Mouse (Mus musculus) c-Kit-positive CD71-positive TER-119-positive erythroid progenitor cells, embryonic 14.5 days (primary cell): ENCODE results near the gene Rrn3.
A peak's percentile ranks its signal among the peaks of the same experiment; 100 is the strongest.
"Not testable (repeated sequence)": the region's sequence is repeated elsewhere in the genome, so short reads cannot be mapped to it uniquely, and the experiment has no call there.

Experiments used
- DNase-seq: peaks from one replicate; pipeline ENCODE4 v3.0.0-alpha.2; 2013; ENCODE audit warnings: low spot score

Gene Rrn3

GRCm38 (mm10) chr16:13785932-13786331 lies 5.4 kb downstream of the Rrn3 start:
- DNase-seq: no peak

DNA sequence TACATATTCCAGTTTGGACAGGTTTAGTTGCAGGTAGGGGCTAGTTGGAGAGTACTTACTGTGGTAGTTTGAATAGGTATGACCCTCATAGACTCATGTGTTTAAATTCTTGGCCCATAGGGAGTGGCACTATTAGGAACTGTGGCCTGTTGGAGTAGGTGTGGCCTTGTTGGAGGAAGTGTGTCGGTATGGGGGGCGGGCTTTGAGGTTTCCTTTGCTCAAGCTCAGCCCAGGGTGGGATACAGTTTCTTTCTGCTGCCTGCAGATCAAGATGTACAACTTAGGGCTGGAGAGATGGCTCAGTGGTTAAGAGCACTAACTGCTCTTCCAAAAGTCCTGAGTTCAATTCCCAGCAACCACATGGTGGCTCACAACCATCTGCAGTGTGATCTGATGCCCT lies 12.9 kb downstream of the Rrn3 start:
- not testable (repeated sequence) for DNase-seq

DNA sequence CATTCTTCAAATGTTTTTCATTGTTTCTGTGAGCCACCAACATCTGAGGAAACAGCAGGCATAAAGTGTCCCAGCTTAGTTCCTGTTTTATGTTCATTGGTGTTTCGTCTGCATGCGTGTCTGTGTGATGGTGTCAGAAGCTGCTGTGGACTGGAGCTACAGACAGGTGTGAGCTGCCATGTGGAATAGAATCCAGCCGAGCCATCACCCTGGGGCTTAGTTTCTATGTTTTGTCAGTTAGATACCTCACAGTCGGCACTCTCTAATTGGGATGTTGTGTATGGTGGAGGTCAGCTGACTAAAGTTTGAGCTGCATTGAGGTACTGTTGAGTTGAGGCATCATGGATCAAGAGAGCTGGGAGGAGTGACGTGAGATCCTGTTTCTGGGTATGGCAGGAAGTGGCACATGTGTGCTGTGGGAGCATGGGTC lies 16.3 kb downstream of the Rrn3 start:
- DNase-seq: no peak

GRCm38 (mm10) chr16:13801231-13801630 lies 20.7 kb downstream of the Rrn3 start:
- no peak for DNase-seq

DNA sequence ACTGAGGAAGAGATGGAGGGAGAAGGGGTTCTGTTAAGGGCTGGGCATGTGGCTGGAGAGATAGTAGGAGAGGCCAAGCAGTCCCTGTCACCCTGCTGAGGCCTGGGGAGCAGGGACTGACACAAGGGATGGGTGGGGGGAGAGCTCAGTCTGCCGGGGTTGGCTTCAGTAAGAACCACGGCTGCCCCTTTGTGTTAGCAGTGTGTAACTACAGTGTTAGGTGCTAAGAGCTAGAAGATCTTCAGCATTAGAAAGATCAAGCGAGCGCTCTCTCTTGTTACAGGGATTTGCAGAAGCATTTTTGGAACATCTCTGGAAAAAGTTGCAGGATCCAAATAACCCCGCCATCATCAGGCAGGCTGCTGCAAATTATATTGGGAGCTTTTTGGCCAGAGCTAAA lies 24.2 kb downstream of the Rrn3 start:
- no peak for DNase-seq

DNA sequence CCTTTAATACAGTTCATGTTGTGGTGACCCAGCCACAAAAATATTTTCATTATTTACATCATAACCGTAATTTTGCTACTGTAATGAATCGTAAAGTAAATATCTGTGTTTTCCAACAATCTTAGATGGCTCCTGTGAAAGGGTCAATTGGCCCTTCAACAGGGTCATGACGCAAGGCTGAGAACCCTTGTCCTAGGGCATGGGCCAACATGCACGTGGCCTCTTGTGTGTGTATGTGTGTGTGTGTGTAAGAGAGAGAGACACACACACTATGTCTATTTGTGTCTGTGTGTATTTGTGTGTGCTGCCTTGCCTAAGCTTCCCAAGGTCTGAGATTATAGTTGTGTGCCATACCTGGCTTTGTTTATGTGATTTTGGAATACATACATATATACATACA lies 27.1 kb downstream of the Rrn3 start:
- no peak for DNase-seq

DNA sequence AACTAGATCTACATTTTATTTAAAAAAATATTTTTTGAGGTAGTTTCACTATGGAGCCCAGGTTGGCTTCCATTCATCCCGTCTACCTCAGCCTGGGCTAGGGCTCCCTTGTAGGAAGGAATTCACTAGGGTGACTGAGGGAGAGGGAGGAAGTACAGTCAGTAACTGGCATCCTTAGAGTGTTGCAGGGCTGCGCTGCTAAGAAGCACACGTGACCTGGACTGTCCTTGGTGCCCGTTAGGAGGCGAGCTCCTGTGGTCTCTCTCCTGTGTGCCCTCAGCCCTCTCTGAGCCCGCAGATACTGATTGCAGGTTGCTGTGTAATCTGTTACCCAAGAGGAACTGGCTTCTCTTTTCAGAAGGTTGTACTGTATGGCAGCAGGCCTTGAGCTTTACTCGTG lies 27.9 kb downstream of the Rrn3 start:
- DNase-seq: no peak

DNA sequence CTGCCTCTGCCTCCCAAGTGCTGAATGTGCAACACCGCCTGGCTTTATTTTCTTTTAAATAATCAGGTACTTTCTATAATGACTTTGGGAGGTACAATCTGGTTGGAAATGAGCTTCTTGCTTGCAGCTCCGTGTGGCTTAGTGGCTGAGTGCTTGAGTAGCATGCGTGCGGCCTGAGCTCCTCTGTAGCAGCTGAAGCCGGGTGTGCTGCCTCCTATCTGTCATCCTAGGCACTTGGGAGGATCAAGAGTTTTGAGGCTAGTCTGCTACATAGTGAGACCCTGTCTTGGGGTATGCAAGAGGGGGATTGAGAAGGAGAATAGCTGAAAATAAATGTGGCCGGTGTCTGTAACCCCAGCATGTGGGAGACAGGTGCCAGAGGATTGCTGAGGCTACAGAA lies 31.6 kb downstream of the Rrn3 start:
- DNase-seq: no peak

DNA sequence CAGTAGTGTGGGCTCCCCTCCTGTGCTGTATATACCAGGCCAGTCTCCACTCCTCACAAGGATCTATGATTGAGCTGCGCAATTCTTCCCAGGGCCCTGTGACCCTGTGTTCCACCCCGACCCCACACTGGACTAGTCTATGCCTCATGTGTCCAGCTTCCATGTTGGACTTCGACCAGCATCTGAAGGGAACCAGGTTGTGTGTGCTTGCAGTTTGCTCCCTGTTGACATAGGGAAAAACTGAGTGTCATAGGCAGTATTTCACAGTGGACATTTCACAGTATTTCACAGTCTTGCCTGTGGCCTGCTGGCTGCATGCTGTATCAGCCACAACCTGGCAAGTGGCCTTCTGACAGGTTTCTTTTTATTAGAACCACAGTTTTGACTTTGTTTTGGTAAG lies 32.7 kb downstream of the Rrn3 start:
- no peak for DNase-seq

- peak; percentile 86 for DNase-seq
Measured at GRCm38 (mm10) chr16:13818560-13819393, 38.3 kb downstream of the Rrn3 start, which contains the start of gene Ntan1. Ntan1 (plus strand) TSS chr16:13818845.

DNA sequence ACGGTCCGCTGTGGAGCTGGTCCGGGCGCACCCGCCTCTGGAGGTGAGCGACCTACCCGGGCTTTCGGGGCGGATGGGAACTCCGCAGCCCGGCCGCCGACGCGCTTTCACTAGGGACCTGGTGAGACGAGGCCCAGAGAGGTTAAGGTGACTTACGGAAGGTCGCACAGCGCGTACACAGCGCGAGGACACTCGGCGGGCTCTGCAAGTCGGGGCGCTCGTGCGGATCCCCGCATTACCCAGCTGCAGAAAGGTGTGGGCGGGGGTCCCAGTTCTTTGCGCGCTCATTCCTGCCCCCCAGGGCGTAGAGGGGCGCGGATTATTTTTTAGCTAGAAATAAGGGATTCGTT lies 38.9 kb downstream of the Rrn3 start:
- DNase-seq: no peak

DNA sequence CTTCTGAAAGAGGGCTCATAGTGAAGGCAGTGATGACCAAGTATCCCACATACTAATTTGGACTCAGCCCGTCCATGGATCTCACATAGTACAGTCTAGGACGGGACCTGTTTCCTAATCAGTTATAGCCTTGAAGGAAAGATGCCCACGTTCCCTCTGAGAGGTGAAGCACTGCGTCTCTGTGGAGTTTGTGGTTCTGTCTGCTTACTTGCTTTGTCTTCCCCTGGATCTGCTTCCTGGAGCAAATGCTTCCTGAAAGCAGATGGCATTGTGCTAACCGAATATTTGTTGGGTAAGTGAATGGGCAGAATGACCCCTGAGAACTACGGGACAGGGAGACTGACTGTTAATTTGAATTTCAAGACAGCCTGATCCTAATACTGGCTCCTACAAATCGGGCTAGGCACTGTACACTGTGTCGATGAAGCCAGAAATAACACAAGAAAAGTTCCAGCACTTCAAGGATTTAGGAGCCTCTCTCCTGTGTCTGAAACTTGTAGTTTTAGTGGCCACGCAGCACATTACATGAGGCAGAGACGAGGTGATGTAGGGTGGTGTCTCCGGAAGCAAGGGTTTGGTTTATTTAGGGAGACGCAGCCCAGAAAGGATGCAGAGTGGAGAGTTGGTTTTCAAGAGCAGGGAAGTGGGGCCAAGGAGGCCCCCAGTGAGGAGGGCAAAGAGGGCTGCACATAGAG lies 39.4 kb downstream of the Rrn3 start:
- DNase-seq: no peak

- no peak for DNase-seq
Measured at GRCm38 (mm10) chr16:13820771-13821170, 40.3 kb downstream of the Rrn3 start.

GRCm38 (mm10) chr16:13825781-13826490 lies 45.4 kb downstream of the Rrn3 start:
- DNase-seq: no peak

- DNase-seq: no peak
Measured at GRCm38 (mm10) chr16:13826511-13826910, 46.0 kb downstream of the Rrn3 start.

DNA sequence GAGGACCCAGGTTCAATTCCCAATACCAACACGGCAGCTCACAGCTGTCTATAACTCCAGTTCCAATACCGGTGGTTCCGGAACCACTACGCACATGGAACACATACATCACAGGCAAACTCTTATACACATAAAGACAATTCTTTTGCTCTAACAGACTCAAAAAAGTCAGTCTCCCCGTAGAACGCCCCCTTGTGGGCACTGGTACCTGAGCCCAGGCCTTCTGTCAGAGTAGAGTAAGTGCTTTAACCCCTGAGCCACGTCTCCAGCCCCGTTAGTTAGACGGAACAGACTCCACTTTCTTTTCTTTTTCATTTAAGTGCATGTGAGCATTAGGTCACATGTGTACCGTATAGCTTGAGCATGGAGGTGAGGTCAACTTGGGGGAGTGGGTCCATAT lies 49.9 kb downstream of the Rrn3 start:
- DNase-seq: no peak

DNA sequence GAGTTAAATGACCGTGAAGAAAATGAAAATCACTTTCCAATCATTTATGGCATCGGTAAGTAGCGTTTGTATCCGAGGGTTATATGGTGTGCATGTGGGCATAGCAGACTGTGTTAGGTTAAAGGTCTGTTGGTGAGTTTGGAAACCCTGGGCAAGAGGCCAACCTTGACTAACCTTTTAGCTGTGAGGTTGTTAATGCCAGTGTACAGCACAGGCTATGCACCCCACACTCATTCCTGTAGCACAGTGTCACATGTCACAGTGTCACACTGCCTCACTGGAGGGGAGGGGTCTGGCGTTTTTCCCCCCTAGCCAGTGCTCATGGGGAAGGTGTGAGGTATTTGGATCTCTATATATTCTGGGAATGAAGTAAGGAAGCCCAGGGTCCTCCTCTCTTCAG lies 51.1 kb downstream of the Rrn3 start:
- DNase-seq: no peak

DNA sequence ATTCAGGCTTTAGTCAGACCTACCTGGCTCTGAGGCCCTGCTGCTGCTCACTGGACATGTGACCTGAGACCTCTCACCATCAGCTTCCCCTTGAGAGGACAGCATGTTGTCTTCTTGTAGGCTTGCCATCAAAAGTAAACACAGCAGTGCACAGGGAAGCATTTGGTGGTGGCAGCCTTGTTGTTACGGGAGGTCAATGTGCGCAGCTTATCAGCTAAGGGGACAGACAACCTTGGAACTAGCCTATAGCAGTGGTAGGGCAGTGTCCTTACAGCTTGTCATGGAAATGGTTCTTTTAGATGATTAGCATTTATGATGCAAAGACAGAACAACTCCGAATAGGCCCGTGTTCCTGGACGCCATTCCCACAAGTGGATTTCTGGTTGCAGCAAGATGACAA lies 53.9 kb downstream of the Rrn3 start:
- no peak for DNase-seq

GRCm38 (mm10) chr16:13840056-13840455 lies 59.5 kb downstream of the Rrn3 start:
- no peak for DNase-seq

DNA sequence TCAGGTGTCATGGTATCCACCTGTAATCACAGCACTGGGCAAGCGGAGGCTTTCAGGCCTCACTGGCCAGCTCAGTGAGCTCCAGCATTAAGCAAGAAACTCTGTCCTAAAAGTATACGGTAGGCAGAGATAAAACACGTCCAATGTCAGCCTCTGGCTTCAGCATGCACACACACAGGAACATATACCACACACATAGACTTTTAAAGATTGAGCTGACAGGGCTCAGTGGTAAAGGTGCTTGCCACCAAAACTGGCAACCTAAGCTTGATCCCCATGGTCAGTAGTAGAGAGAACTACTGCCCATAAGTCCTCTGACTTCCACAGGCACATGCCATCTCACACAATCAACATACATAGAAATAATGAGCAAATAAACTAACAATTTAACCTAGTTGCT lies 60.4 kb downstream of the Rrn3 start:
- DNase-seq: no peak

DNA sequence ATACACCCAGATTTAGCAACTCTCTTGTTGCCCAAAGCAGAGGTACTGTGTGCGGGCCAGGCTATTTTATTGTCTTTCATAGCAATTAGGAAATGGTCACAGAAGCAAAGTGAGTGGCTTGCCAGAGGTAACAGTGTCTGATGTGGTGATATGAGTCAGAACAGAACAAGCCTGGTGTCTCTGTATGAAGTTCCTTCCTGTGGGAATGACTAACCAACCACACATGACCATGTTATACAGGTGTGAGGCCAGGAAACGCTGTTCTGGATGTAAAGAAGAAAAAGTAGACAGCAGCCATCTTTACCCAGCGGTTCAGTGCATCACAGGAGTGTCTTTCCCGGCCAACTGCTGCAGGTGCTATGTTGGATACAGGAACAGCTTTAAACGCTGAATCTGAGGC lies 64.5 kb downstream of the Rrn3 start:
- no peak for DNase-seq

DNA sequence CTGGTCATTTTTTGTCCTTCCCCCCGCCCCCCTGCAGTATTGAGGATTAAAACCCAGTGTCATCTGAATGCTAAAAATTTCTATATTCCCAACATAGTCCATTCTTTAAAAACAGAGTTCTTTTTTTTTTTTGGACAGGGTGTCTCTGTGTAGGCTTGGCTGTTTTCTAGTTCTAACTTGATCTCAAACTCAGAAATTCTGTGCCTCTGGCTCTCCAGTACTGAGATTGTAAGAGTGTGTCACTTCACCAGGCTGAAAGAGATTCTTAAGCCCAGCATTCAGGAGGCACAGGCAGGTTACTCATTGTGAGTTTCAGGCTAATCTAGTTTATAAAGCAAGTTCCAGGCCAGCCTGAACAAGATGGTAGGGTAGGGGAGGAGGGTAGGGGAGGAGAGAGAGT lies 66.2 kb downstream of the Rrn3 start:
- DNase-seq: no peak

GRCm38 (mm10) chr16:13848310-13848709 lies 67.8 kb downstream of the Rrn3 start:
- no peak for DNase-seq
